Mouse (Mus musculus): ENCODE measurements around the gene Gtf2h5.

The Gtf2h5 gene

DNA sequence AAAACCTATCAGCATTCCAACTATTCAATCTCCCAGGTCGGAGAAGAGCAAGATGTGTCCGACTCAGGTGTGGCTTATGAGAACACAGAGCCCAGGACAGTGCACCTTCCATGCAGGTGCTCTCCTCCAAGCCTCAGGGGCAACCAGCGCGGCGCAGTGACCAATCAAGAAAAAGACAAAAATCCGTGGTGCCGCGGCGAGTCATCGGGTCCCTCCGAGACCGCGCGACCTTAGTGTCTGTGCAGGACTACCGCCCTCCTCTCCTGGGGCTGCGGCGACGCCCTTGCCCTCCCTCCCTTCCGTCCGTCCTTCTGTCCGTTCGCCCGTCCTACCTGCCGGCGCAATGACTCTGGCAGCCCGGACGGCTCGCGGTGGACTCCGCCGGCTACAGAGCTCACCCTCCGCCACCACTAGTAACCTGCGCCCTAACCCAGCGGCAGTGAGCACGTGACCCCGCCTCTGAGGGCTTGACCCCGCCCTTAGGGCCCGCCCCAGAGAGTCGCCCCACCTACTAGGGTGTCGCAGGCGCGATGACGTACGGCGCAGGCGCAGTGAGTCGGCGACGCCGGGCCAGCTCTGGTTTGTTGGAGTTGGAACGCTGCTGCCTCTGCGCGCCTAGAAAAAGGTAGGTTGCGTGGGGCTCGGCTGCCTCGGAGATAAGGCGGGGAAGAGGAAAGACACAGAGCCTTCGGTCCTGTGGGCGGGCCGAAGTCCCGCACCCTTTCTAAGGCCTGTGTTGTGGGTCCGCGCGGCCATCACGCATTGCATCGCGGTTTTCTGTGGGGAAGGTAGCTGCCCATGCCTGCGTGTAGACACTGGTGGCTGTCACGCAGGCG is at the start of gene Gtf2h5, which contains the start of gene Serac1:
Gene Gtf2h5 (plus strand): TSS at position 500 of the 836 bp plus-strand sequence.
Gene Serac1 (minus strand): TSS at position 455 of the 836 bp plus-strand sequence.
- DNase-seq (ENCODE audit: low spot score), result peak; percentile 99

DNA sequence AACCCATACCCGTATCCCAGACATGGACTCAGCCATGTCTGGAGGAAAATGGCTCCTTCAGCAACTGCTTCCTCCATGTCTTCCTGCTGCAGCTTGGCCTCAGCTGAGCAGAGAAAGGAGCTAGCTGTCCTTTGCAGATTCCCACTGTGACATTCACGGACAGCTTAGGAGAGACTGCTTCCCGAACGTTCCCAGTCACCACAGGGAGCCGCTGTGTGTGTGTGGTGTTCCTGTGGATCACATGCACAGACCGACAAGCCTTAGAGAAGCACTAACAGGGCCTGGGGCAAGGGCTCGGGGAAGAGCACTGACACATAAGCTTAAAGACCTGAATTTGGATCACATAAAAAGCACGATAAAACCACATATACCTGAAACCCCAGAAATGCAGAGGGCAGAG is 43.9 kb upstream of the Gtf2h5 start:
- no peak for DNase-seq (ENCODE audit: low spot score)

DNA sequence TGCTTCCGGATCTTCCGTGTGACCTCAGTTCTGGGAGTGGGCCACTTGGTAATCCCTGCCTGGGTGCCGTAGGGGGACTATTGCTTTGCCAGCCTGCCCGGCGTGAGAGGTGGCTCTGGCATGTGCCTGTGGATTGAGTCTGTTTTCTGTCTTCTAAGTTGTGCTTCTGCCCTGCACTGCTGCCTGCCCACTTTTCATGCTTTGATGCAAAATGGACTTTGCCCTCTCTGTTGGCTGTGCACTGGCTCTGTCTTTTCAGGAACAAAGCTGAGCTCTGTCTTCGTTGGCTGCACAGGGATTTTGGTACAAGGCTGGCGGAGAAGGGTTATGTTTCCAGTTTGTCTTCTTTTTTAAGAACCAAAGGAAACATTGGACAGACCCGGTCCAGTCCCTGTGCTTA is 43.1 kb upstream of the Gtf2h5 start:
- no peak for DNase-seq (ENCODE audit: low spot score)

DNA sequence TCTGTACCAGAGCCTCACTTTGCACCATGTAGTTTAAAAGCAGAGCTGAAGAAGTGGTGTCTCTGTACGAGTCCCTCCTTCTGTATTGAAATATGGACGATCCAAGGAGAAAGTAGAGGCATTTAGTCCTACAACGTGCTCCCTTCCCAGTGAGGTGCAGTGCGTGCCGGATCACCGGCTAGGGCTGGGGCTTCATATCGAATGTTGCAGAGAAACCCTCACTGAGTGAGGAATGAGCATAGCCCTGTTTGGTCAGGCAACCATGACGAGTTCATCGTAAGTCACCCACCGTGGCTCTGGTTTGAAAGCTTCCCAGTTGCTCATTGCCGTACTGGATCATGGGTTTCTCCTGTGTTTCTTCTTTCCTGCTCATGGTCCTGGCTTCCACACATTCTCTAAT is 42.7 kb upstream of the Gtf2h5 start:
- no peak for DNase-seq (ENCODE audit: low spot score)

DNA sequence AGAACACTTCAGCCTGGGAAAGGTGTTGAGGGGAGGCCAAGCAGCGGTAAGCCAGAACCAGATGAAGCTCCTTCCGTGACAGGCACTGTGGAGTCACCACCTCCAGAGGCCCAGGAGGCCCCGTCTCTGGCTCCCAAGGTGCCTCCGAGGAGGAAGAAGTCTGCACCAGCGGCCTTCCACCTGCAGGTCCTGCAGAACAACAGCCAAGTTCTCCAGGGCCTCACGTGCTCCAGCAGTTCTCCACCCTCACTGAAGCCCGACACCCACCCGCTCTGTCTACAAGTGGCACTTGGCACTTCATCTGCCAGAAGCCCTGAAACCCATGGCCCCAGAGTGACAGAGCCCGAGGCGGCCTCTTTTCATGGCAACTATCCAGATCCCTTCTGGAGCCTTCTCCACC is 42.1 kb upstream of the Gtf2h5 start:
- no peak for DNase-seq (ENCODE audit: low spot score)

DNA sequence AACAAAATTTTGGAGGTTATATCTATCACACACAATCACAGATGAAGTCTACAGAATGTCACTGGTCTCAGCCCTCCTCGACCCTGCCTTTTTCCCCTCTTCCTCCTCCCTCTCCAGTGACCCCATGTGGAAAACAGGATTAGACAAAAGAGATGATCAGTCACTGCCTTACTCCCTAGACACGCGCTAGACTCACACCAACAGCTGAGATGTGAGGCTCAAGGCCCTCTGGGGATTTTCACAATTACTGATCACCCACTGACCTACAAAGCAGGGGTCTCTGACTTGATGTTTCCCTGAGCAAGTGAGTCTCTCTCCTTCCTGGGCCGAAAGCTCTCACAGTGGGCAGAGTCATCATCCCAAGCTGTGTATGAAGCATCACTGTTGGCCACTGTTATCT is 26.8 kb upstream of the Gtf2h5 start:
- DNase-seq (ENCODE audit: low spot score), result no peak

DNA sequence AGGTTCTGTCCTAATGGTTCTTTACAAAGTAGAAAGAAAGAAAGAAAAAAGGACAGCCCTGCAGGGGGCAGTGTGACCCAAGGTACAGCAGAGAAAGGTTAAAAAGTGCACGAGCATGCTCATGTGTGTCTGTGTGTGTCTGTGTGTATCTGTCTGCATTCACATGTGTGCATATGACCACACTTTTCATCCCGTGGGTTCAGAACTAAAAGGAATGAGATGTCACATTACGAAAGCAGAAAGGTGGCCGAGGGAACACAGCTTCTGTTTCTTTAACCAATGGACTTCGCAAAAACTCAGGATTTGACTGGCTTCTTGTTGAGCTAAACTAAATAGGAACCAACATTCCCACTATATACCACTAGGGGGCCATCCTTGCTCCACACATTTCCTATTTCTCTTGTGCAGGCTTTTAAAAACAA is 24.6 kb upstream of the Gtf2h5 start:
- DNase-seq (ENCODE audit: low spot score), result peak; percentile 85

DNA sequence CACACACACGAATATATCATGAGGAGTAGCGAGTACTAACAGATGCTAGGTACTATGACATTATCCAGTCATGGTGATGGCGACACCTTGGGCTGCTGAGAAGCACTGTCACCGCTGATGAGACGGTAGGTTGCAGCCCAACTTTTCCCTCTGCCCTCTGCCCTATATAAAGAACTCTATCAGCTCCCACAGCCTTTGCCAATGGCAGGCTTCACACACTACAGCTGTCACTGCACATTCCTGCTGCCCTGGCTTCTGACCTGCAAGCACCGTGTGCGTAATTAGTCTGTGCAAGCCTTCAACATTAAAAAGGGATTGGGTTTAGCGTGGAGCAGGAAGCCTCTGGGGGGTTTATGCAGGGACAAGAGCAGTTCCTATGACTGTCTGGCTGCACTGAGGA is 16.8 kb upstream of the Gtf2h5 start:
- no peak for DNase-seq (ENCODE audit: low spot score)

DNA sequence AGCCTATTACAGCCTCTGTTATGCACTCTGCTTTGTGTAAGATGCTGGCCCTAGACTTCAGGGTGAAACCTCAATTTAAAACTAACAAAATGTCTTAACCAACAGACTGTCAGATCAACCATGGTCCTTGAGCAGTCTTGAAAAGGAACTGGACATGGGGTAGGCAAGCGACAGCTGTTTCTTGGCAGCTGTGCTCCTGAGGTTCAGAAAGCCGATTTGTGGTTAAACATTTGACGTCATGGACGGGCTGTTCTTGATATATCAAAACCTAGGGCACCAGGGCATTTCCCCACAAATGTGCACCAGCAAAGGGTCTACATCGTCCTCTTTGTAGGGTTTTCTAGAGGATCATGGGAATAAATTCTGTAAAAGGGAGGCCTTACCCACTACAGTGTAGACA is 16.1 kb upstream of the Gtf2h5 start:
- no peak for DNase-seq (ENCODE audit: low spot score)

DNA sequence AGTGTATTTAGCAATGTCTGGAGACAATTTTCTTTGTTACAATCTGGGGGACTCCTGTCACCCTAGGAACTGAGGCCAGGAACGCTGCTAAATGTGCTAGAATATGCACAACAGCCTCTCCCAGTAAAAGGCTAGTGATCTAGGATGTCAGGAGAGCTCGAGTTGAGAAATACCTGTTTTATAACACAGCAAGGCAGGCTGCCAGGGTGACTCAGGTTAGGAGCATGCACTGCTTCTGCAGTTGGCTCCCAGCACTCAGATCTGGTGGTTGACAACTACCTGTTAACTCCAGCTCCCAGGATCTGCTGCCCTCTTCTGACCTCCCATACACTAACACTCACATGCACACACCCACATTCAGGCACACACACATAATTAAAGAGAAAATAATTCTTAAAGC is 13.6 kb upstream of the Gtf2h5 start:
- no peak for DNase-seq (ENCODE audit: low spot score)

DNA sequence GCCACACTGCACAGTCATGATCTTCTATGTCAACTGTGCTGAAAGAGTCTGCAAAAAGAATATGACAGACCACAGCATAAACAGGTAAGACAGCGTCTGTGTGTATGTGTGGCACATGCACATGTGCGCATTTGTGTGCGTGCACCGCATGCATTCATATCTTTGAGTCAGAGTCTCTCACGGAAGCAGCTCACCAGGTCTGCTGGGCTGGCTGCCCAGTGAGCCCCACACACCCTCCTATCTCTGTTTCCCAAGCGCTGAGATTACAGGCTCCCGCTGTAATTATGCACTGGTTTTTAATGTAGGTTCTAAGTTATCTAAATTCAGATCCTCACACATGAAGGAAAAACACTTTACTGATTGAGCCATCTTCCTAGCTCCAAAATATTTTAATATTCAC is 12.0 kb upstream of the Gtf2h5 start:
- DNase-seq (ENCODE audit: low spot score), result no peak

DNA sequence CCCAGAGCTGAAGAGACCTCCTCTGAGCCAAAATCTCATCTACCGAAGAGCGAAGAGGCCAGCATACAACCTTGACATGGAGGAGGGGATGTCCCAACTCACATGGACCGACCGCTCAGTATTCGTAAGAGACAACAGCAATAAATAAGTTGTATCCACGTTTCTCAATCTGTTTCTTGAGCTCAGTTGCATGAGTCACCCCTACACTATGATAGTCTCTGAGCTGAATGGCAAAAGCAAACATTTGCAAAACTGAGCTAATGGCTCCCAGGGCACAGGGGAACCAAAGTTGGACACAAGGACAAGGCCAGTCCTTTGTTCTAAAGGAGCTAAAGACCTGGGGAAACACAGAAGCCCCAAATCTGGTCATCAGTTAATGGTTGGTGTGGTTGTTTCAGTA is 9.7 kb upstream of the Gtf2h5 start:
- no peak for DNase-seq (ENCODE audit: low spot score)

DNA sequence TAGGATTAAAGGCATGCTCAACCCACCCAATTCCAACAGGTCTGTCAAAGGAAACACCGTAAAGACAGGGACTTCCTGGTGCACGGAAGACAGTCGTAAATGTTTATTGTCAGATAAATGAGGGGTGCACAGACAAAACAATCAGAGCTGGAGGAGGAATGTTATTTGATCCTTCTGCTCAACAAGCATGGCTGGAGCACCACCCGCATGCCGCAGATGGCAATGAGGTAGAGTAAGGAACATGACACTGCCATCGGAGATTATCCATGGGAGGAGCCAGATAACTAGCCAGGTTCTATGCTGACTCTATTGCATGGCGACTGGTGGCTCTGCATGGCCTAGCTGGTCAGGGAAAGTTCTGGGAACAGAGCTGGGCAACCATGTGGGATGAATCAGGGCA is 6.2 kb upstream of the Gtf2h5 start:
- DNase-seq (ENCODE audit: low spot score), result no peak

DNA sequence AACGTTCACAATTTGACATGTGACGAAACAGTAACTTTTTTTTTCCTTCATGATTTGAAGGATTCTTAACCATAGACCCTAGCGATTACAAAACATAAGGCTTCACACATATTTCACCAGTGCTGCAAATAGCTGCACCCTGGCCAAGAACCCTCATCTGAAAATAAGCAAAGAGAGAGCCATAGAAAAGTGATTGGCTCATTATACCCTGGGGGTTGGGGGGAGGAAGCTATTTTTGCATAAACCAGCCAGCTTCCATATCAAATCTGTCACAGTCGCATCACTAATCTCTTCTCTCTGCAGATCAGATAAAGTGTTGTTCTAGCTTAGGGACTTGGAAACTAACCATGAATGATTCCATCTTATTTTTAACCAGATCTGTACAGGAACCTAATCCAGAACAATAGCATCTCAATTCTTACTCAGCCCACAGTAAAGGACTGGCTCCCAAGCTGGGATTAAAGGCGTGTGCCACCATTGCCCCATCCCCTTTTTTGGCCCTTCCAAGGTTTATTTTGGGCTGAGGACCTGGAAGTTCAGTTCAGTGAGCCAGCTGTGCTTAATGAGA is 3.8 kb downstream of the Gtf2h5 start:
- DNase-seq (ENCODE audit: low spot score), result no peak

DNA sequence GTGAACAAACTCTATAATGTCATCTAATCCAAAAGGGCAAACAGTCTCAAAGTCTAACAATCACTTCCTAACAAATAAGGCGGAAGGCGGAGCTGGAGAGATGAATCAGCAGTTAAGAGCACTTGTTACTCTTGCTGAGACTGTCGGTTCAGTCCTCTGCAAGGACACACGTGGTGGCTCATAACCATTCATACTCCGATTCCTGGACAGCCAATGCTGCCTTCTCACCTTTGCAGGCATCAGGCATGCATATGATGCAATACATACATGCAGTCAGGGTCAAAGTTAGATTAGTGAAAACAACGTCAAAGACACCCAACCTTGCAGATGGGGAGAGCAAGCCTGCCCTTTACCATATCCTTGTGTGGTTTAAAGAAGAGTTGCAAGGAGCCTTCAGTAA is 12.0 kb downstream of the Gtf2h5 start:
- no peak for DNase-seq (ENCODE audit: low spot score)

DNA sequence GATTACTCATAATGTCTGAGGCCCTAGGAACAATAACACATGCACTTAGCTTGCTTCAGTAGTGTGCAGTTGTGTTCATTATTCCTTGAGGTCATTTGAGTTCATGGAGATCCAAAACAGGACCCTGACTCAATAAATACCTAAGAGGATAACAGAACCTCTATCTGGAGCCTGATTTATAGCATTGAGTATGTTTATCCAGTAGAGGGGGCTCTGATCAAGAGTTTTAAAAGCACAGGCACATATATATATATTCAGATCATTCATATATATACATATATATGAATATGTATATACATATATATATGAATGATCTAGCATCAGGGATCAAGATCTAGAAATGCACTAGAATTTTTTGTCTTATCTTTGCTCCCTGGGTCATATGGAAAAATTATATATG is 16.0 kb downstream of the Gtf2h5 start:
- no peak for DNase-seq (ENCODE audit: low spot score)

DNA sequence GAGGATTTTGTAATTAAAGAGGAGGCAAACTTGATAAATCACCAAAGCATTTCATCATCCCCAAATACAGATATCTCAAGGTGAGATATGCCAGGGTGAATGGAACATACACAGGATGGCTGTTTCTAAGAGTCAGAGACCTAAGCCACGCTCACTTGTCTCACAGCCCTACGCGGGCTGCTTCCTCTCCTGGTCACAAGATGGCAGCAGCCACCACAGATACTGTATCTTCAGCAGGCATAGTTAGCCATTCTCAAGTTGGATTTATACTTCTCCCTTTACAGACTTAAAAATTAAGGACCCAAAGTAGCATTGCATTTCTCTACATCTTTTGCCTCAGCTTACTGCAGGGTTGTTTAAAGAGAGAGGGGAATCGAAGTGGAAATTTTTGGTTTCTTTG is 18.3 kb downstream of the Gtf2h5 start:
- peak; percentile 66 for DNase-seq (ENCODE audit: low spot score)

DNA sequence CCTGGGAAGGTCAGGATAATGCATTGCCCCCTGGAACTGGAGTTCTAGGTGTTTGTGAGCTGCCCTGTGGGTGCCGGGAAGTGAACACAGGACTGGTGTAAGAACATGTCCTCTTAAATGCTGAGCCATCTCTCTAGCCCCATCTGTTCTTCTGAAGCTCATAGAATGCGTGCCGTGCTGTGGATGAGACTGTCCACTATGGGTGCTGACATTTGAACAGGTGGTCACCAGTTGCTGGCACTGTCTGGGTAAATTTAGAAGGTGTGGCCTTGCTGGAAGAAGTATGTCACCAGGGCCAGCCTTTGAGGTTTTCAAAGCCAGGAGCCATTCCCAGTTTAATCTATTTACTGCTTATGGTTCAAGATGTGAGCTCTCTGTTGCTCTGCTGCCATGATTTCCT is 22.7 kb downstream of the Gtf2h5 start:
- no peak for DNase-seq (ENCODE audit: low spot score)

DNA sequence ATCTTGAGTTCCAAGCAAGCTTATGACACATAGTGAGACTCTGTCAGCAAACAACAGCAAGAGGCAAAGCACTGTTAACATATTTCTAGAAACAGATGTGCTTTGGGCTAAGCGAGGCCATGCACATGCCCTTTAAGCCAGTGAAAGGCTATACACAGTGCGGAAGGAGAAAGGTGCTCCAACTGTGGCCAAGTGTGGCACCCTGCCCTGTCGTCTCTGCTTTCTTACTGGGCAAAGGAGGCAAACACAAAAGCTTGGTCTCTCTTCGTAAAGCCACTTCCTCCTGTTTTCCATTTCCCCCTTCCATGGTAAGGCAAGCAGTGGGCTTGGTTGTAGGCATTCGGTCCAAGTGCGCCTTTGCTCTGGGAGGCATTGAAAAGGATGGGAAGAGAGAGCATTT is 24.0 kb downstream of the Gtf2h5 start:
- DNase-seq (ENCODE audit: low spot score), result no peak

DNA sequence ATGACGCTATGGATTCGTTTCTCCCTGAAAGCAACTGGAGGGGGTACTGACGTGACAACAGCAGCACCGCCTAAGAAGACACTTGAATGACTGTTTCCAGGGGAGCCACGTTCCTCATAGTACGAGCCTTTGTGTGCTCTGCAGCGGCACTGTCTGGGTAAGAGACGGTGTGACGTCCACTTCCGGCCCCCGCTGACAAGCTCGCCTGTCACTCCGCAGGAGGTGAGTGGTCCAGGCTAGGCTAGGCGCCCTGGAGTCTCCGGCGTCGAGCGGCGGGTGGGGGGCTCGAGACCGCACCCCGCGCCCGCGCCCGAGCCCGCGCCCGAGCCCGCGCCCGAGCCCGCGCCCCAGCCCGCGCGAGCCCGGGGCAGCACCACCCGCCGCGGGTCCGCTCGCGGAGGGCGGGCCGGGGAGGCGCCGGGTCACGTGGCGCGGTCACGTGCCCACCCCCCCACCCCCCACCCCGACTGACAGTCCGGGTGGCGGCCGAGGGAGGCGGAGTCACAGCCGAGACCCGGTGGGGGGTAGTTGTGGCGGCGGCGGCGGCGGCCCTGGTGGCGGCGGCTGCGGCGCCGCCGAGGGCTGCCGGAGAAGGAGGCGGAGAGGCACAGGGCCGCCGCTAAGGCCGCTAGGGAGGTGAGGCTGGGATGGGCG is 26.9 kb downstream of the Gtf2h5 start, which contains the start of gene Tulp4:
Gene Tulp4 (plus strand): TSS at position 77 of the 654 bp plus-strand sequence.
- peak; percentile 89 for DNase-seq (ENCODE audit: low spot score)

DNA sequence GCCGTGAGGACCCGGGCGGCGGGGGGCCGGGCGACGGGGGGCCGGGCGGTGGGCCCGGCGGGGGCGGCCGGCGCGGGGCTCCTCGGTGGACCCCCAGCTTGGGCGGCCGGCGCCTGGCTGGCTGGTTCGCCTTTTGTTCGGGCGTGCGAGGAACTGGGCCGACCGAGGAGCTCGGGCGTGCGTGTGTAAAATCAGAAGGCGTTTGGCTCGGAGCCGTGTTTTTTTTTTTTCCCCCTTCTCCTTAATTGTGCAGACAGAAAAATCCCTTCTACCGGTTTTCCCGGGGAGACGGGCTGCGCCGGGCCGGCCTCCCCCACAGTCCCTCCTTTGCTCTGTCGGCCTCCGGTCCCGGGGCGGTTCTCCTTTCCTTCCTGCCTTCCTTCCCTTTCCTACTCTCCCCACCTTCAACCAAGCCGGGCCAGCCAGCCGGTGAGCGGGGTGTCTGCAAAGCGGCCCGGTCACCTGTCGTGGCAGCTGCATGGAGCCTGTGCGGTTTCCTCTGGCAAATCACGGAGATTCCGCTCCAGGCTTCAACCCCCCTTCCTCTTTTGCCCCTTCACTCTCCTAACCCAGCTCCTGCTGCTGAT is 27.5 kb downstream of the Gtf2h5 start:
- DNase-seq (ENCODE audit: low spot score), result peak; percentile 73

DNA sequence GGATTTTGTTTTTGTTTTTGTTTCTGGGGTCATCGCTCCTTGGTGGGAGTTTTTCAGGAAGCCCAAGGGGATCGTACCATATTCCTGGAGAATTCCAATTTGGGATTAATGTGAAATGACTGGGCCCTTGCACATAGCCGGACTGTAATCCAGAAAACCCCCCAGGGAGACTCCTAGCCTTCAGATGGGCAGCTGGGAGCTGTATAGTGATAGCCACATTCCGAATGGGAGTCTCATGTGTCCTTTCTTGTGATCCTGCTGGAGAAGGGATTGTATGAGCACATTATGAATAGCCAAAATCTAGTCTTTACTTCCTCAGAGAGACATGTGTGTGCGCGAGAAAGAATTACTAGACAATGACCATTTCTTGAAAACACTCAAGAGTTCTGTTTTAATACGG is 28.6 kb downstream of the Gtf2h5 start:
- no peak for DNase-seq (ENCODE audit: low spot score)

DNA sequence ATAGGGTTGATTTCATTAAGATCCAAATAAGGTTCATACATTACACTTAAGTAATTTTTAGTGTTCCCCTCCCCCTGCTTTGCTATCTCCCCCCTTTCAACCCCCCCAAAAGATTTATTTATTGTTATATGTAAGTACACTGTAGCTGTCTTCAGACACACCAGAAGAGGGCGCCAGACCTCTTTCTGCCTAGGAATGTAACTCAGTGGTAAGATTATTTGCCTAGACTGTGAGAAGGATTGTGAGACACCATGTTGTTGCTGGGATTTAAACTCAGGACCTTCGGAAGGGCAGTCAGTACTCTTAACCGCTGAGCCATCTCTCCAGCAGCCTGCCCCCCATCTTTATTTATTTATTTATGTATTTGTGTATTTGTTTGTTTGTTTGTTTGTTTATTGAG is 31.4 kb downstream of the Gtf2h5 start:
- DNase-seq (ENCODE audit: low spot score), result no peak

All from testis, postnatal 10 days (tissue).